Mouse (Mus musculus) brain, embryonic 14.5 days (tissue): ENCODE measurements at regions not wholly inside any gene's neighbourhood (a gene's known extent, or its start where the extent isn't known, plus 50 kb on each side); places are given as distances from the start of the nearest gene placed in this dataset.

ENCODE experiments used
- CTCF ChIP-seq: fragments of 200-500 bp; IDR thresholded peaks from 2 replicates; pipeline ENCODE4 v1.5.1; 2012; ENCODE audit warnings: inconsistent platforms, mild to moderate bottlenecking, moderate library complexity, borderline replicate concordance; ENCODE audit not compliant: insufficient read depth, insufficient read length; ENCODE audit errors: extremely low read depth
- POLR2A ChIP-seq: fragments of 200-500 bp; IDR thresholded peaks from 2 replicates; pipeline ENCODE4 v1.6.1; 2012; ENCODE audit warnings: mild to moderate bottlenecking, inconsistent platforms, borderline replicate concordance; ENCODE audit not compliant: poor library complexity, insufficient read depth, insufficient read length, severe bottlenecking; ENCODE audit errors: extremely low read depth

DNA sequence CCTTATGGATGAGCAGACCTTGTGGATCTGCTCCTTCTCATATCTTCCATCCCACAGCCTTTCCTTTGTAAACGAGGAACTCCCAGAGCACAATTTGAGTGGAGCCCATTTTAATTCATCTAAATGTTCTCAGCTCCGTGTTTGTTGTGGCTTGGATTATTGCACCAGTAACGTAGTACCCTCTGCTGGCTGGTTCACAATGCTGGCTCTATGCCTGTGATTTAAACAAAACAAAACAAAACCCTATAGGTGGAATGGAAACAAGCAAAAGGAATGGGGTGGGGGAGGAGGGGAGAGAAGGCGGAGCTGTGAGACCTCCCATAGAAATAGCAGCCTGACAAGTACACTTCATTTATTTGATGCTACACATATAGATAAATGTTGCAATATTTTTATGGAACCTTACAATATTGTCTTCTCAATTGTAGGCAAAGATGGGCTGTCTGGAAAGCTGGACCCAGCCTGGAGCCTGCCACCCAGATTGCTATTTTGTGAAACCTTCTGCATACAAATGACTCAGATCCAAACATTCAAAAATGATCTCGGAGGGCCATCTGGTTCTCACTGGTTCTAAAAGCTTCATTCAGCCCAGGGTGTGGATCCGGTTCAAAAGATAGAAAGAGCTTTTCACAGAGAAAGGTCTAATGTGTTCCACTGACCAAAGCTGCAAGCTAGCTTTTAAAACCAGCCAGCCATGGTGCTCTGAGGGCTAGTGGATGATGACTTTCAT lies 230.3 kb upstream of the Ubash3b start:
- TF ChIP-seq POLR2A (no peak), CTCF (no peak)
